Mouse (Mus musculus): Measurements from ENCODE around the gene Gga1.
"Not testable (repeated sequence)": the region's sequence is repeated elsewhere in the genome, so short reads cannot be mapped to it uniquely, and the experiment has no call there.

Gene Gga1

DNA sequence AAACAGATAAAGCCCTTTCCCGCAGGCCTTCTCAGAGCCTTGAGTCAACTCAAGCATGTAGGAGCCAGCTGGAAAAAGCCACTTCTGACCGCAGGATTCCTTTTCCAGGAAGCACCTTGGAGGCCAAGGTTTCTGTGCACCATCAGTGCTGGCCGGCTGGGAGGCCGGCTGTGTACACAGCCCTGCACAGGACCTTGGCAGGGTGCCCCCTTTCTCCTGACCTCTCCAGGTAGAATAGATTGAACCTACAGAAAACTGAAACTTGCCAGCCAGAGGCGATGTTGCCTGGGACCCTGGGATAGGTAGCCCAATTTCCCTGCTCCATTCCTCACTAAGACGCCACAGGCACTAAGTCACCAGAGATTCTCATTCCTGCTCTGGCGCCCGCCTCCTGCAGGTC lies 31.1 kb upstream of the Gga1 start:
- no peak for DNase-seq

DNA sequence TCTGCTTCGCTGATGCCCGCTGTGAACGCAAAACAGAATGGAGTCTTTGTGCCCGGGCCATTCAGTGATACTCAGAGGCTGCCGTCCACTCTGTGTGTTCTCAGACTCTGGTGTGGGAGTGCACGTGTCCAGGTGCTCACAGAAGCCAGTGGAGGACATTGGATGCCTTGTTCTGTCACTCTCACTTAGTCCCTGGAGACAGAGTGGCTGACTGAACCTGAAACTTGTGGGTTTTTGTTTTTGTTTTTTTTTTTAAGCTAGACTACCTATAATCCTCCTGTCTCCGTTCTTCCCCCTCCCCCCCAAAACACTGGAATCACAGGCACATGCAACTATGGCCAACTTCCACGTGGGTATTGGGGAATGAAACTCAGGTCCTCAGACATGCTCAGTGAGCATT lies 30.6 kb upstream of the Gga1 start:
- DNase-seq = no peak

DNA sequence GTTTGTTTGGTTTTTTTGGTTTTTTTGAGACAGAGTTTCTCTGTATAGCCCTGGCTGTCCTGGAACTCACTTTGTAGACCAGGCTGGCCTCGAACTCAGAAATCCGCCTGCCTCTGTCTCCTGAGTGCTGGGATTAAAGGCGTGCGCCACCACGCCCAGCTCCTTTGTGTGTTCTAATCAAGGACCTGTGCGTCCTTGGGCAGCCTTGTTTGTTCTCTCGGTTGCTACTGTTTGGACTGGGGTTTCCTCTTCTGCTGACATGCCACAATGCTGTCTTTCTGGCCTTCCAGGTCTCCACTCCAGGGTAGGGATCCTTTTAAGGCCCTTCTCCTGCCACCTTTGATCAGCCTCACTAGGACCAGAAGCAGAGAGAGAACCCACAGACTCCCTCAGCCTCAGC lies 30.2 kb upstream of the Gga1 start:
- DNase-seq = not testable (repeated sequence)

DNA sequence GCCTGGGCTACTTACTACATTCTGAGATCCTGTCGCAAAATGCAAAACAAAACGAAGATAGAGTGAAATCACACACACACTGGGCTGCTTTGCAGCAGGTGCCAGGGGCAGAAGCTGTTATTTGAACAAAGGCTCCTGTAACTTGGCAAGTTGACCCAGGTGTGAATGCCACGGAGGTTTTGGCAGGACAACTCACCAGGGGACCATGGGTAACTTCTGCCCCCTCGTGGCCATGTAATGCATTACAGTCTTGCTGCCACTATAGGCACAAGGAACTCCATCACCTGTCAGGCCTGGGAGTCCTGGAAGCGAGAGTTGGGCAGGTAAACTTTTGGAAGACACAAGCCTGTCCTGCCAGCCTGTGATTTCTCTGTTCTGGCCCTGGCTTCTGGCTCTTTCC lies 28.5 kb upstream of the Gga1 start:
- peak; percentile 73 for DNase-seq

DNA sequence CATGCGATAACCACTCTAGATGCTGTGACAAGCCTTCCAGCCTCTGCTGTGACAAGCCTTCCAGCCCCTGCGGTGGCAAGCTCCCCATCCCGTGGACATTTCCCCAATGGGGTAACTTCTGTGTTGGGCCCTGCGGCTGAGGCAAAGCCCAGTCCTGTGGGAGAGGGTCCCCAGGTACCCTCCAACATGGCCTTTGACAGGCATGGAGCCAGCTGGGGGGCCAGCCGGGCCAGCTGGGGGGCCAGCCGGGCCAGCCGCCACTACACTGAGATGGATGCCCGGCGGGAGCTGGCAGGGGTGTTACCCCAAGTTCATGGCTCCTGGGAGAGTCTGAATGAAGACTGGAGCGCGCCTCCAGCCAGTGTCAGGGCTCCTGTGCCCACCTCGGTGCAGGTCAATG lies 27.5 kb upstream of the Gga1 start:
- no peak for DNase-seq

DNA sequence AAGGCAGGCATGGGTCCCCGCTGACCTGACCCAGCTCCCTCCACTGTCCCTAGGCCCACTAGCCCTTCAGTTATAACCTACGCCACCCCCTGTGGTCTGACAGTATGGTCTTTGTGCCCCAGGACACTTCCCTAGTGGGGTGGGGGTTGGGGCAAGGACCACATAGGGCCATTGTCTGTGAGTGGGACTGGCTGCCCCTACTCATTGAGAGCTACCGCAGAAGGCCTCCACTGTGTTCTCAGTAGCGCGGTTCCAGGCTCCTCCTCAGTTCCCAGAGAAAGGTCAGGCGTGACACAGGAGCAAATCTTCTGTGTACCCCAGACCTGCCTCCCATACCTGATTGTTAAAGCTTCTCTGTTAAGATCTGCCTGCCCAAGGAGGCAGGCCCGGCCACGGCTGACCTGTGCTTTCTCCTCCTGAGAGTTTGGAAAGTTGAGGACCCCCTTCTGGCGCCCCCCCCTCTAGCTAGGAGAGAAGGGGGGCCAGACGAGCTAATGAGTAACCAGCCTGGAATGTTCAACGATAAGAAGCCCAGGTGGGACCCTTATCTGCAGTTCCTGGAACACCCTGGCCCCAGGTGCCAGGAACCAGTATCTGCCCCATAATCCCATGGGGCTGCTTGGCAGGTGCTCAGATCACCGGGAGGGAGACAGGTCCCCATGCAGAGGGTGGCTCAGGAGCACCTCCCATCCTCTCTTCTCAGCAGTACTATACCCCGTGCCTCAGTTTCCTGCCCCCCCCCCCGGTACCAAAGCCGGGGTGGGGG lies 26.7 kb upstream of the Gga1 start:
- DNase-seq = peak; percentile 83

DNA sequence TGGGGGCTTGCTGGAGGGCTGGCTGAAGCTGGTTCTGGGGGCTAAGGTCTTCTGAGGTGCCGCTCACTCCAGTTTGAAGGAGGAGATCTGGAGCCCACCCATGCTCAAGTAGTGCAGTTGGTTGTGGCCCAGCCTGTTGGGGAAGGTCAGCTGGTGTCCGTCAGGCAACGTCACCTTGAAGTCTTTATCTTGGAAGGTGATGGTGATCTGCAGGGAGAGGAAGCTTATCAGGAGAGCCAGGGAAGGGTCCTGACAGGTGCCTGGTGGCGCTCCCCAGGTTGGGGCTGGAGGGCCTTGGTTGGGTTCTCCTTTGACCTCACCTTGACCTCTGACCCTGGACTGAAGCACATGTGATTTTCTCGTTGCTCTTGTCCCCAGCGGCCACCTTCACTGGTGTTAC lies 26.0 kb upstream of the Gga1 start:
- DNase-seq = no peak

DNA sequence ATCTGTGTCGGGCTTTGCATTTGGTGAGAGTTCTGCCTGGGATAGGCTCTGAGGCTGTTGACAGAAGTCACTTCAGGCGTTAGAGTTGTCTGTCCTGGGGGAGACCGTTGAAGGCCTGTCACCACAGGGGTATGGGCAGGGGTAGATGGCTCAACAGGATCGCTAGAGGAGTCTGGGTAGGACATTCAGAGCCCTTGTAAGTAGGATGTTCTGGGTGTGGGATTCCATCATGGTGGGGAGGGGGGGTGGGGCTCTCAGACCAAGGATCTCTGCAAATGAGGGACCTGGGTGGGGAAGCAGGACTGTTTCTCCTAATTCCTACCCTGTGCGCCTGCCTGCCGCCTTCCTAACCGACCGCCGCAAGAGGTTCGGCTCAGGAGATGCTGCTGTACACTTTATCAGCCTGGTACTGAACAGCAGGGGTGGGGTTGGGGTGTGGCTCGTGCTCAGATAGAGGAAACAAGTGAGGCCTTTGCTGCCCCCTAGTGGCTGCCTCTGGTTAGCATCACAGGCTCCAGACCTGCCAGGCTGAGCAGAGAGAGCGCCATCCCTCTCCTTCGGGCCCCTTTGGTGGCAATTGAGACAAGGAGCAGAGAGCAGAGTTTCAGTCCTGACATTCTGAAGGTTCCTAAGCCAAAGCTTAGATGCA lies 25.4 kb upstream of the Gga1 start:
- peak; percentile 93 for DNase-seq

DNA sequence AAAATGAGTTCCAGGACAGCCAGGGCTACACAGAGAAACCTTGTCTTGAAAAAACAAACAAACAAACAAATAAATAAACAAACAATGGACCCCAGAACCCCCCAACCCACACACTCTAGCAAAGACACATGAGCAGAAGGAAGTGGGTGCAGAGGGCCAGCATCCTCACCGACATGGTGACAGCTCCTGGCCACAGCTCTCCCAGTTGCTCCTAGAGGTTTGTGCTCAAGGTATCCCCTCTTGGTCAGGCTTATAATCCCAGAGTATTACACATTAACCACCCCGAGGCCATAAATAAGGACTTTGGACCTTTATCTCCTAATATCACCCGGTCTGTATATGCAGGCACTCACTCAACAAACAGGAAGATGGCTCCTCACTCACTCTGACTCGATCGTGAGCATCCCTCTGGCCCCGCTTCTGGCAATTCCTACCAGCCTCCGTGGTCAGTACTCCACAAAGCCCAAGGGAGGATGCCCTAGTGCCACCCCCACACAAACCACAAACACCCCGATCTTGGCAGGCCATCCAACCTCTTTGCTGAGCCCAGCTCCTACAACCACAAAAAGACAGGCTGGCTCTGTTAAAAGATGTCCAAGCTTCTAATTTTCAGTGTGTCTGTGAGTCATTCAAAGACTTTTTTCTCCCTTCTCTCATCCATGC lies 21.6 kb upstream of the Gga1 start, which contains the start of gene Lgals2:
TSS of gene Lgals2 (minus strand) at position 227 of the 663 bp plus-strand sequence.
- no peak for DNase-seq

DNA sequence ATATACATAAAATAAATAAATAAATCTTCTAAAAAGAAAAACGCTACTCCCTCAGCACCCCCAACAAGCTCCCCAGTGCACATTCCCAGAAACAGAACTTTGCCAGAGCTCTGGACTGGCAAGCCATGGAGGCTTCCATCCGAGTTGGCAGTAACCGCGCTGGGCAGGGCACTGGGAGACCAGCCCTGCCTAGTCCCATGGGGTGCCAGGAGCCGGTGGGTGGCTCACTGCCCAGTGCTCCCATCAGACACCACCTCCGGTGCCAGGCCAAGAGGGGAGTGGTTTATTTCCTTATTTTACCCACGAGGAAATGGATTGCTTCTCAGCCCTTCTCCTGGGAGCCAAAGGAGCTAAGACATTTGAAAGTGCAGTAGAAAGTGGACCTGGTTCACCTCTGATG lies 20.0 kb upstream of the Gga1 start:
- DNase-seq = peak; percentile 84

DNA sequence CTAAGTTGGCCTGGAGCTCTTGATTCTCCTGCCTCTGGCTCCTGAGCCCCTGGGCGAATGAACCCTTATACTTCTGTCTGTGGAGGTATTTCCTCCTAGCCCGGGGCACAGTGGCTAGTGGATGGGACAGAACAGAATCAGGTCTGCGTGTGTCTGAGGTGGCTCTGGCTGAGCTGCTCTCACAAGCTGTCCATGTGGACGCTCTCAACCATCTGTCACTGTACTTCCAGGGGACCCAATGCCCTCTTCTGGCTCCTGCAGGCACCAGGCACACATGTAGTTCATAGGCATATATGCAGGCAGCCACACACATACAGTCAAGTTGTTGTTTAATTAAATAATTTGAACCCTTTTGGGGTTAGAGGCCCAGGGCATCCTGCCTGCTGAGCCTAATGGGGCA lies 17.7 kb upstream of the Gga1 start:
- DNase-seq = no peak

DNA sequence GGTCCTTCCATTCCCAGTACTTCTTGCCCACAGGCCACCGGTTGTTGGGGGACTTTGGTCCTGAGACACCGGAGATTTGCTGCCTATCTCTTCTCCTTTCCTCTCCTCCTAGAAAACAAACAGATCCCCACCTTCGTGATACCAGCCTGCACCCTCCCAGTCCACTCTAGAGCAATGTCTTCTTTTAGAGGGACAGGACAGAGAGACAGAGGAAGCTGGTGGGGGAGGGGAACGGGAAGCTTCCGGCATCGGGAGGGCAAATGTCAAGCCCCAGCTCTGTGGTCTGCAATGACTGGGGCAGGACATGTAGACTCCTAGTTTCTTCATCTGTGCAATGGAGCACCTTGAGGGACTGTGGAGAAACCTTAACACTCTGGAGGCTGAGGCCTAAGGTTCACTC lies 17.3 kb upstream of the Gga1 start:
- no peak for DNase-seq

DNA sequence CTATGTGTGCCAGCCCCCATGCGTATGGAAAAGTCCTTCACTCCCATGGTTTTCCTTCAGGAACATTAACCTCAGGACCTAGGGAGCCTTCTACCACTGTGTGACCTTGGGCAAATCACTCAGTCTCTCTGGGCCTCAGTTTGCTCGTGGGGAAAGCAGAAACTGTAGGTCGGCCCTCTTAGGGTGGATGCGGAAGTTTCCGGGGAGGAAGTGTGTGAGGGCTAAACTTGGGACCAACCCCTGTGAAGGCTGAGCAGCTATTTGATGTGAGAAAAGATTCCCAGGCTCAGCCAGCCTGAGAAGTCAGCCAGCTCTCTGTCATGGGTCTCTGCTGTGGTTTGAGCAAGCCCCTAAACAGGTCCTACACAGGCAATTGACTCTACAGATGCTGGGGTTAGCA lies 14.7 kb upstream of the Gga1 start:
- DNase-seq = no peak

DNA sequence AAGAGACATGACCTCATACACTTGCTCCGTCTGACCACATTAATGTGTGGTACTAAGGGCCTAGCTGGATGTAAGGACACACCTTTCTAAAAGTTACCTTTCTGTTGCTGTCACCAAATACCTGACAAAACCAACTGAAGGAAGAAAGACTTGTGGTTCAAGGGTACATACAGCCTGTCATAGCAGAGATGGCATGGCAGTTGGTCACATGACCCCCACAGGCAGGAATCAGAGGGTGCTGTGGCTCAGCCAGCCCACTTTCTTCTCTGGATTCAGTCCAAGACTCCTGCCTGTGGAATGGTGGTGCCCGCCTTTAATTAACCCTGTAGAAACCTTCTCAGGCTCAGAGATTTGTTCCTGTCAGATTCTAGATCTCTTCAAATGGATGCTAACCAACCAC lies 13.8 kb upstream of the Gga1 start:
- DNase-seq = no peak

DNA sequence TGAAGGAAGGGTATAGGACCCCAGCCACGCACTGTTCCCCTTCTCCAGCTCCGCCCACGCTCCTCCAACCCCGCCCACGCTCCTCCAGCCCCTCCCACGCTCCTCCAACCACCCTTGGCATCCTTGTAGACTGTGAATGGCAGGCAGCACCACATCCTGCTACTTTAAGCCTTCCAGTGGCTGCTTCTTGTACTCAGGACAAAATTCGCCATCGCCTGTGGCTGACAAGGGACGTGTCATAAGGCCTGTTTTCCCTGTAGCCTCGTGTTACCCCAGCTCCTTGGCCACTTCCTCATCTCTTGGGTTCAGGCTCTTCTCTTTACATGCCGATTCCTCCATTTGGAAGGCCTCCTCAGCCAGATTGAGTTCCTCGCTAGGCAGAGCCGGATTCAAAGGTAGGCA lies 13.1 kb upstream of the Gga1 start:
- DNase-seq = no peak

DNA sequence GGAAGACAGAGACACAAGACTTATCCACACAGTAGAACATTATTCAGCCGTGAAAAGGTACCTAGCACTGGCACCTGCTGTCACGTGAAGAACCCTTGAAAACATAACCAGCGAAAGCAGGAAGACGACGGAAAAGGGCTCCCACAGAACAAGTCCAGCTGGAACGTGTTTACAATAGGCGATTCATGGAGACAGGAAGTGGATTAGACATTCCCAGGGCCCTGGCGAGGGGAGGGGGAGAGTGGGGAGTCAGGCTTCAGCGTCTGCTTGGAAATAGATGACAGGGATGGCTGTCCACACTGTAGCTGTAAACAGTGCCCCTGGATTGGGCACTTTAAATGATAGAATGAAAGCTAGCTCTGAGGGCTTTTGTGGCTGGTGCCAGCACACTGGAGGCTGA lies 8.6 kb upstream of the Gga1 start:
- no peak for DNase-seq

DNA sequence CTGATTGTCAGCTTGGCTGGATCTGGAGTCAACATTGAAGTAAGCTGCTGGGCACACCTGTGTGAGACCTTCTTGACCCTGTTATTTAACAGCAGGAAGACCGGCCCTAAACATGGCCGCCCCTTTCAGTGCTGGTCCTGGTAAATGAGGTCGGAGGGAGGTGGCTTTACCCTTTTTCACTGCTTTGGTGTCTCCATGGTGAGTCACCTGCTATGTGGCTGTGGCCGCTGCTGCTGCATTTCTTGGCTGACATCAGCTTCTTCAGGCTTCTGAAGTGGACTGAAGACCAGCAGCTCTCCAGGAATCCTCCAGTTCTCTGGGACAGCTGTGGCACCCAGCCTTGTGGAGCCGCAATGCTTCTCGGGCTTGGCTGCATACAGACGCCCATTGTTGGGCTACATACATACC lies 8.2 kb upstream of the Gga1 start:
- no peak for DNase-seq

DNA sequence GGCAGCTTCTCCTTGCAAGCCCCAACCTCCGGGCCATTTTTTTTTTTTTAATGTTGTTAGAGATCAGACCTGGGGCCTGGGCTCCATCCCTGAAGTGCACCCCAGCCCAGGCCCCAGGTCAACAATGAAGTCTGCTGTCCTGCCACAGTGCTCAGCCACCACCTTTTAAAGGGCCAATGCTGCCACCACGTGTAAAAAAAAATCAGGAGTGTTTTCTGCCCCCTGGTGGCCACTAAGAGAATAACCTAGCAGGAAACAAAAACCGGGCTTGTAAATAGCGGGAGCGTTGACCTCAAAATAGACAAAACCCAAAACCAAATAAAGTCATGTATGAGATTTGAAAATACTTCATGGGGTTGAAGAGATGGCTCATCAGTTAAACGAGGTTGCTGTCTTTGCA lies 7.2 kb upstream of the Gga1 start:
- no peak for DNase-seq

DNA sequence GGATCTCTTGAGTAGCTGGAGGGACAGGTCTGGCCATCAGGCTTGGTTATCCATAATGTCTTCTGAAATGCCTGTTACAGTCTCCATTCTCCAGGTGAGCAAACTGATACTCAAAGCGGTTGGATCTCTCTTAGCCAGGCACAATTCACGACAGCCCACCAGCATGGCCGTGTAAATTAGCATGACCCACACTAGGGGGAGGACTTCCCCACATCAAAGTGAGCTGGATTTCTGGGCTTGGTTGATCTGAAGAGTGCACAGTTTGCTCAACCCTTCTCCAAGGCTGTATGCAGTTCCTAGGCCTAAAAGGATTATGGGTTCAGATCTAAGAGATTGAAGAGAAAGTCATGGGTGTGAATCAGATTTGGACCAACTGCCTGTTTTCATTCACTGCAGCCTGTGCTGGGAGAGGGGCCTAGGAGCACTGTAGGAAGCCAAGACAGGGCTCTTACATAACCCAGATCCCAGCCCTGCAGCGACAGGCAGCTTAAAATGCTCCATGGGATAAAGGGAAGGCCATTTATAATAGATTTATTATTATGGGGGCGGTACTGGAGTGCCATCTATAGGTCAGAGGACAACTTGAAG lies 4.9 kb upstream of the Gga1 start:
- DNase-seq = no peak

DNA sequence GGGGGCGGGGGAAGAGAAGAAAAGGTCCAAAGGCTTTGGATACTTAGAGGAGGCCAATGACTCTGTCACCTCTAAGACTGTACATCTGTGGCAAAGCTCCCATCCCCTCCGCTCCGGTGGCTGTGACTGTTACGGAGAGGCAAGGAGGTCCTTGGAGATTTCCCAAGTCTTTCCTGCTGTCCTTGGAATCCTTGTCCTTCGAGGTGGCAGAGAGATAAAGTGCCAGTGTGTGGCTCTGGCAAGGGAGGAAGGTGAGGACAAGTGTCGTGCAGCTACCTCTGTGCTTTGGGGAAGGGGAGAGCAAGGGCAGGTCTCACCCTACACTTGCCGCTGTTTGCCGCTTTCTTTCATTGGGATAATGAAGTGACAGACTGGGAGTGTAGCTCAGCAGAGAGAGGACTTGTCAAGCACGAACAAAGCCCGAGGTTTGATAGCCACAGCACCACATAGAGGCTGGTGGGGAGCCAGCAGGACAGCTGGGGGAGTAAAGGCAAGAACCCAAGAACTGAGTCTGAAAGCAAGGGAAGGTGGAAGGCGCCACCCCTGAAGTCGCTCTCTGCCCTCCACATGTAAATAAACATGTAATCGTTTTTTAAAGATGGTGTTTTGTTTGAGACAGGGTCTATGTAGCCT lies 3.1 kb upstream of the Gga1 start:
- DNase-seq = no peak

DNA sequence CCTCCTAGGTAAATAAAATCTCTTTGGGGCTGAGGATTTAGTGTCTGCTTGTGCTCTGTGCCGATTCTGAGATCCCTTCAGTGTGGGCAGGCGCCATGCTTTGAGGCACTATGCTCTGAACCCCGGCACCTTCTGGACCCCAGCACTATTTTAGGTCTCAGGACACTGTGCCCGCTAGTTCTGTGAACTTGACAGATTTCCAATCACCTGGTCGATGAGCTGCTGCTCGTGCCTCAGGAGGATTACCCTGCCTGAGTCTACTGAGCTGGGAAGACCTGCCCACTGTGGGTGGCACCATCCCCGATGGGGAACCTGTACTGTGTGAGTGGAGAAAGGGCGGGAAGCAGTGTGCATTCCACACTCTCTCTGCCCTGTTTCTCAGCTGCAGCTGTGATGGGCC lies 2.0 kb upstream of the Gga1 start:
- no peak for DNase-seq

DNA sequence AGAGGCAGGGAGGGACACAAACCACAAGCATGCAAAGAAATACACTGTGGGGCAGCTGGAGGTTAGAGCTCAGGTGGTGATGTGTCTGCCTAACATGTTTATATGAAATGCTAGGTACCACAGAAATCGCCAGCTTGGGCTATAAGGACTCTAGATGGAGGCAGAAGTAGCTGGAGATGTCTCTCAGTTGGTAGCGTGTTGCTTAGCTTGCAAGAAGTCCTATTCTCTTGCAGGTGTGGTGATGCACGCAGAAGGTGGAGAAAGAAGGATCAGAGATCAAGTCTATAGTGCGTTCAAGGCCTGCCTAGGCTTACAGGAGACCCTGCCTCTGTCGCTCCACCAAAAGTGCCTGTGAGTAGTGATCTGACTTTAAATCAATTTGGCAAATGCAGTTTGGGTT lies 1.5 kb upstream of the Gga1 start:
- no peak for DNase-seq

DNA sequence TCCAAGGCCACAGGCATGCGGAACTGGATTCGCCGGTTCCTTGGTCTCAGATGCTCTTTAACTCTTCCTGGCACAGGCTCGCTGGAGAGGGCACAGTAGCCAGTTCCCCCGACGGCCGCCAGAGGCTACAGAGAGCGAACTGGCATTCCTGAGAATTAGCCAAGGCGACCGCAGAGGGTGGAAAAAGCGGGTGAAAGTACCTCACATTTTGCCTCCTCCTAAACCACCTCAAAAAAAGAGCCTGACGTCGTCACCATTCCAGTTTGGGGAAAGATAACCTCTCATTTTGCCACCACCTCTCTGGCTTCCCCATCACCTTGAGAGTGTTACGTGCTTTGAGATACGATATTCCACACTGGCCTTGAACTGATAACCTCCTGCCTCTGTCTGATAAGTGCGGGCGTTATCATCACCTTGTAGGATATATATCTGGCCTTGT lies 713 bp upstream of the Gga1 start:
- DNase-seq = peak; percentile 77

All from layer of hippocampus, adult 9-11 months (tissue).